Mouse (Mus musculus) forebrain, embryonic 13.5 days (tissue): ENCODE results near the gene 6030408B16Rik. TPM values are rescaled to one million over a fixed set of nuclear protein-coding genes. Genes with fewer than 3 reads are reported as not detected.

Experiments
- ATAC-seq: fragments of 200-750 bp; cut with Nextera tagmentation; 2 replicates; pipeline ENCODE4 v1.8.0; 2017
- H3K27ac ChIP-seq: fragments of 300-500 bp; sonication (generic); 2 replicates; pipeline ENCODE4 v1.5.1; 2015; ENCODE audit warnings: inconsistent platforms, mild to moderate bottlenecking, moderate library complexity
- H3K27me3 ChIP-seq: fragments of 300-500 bp; sonication (generic); 2 replicates; pipeline ENCODE4 v1.6.1; 2015; ENCODE audit warnings: mild to moderate bottlenecking, inconsistent platforms
- H3K36me3 ChIP-seq: fragments of 300-500 bp; sonication (generic); 2 replicates; pipeline ENCODE4 v1.6.1; 2015; ENCODE audit warnings: mild to moderate bottlenecking, inconsistent platforms; ENCODE audit not compliant: poor library complexity, severe bottlenecking
- H3K4me1 ChIP-seq: fragments of 300-500 bp; sonication (generic); 2 replicates; pipeline ENCODE4 v1.6.1; 2015; ENCODE audit warnings: inconsistent platforms
- H3K4me2 ChIP-seq: fragments of 300-500 bp; sonication (generic); 2 replicates; pipeline ENCODE4 v1.6.1; 2015; ENCODE audit warnings: inconsistent platforms, mild to moderate bottlenecking, moderate library complexity
- H3K4me3 ChIP-seq: fragments of 300-500 bp; sonication (generic); 2 replicates; pipeline ENCODE4 v1.5.1; 2015; ENCODE audit warnings: mild to moderate bottlenecking, inconsistent platforms
- H3K9ac ChIP-seq: fragments of 300-500 bp; sonication (generic); 2 replicates; pipeline ENCODE4 v1.6.1; 2015; ENCODE audit warnings: mild to moderate bottlenecking, inconsistent platforms
- H3K9me3 ChIP-seq: fragments of 300-500 bp; sonication (generic); replicated peaks from 2 replicates; pipeline ENCODE4 v1.6.1; 2016; ENCODE audit warnings: inconsistent platforms
- WGBS: fragments of 180-500 bp; shearing (Covaris S2); methylation state at CpG from one replicate; pipeline ENCODE4 v1.1.7; 2015; 5-methylcytosine and 5-hydroxymethylcytosine counted together
- polyA plus RNA-seq: library from polyadenylated mRNA; unstranded; fragments of >200 nt; fragmentation: Nextera tagmentation; extraction: Ambion mirVana; gene quantifications from 2 replicates; pipeline ENCODE4 v1.2.1, GENCODE M21; 2015

Gene 6030408B16Rik
- polyA plus RNA-seq, 1 experiment from 2014 or later = 0.23 TPM

- no peak overlapping the region for H3K9ac ChIP-seq
- H3K27me3 ChIP-seq = no peaks in the 10 kb centered on the region
- no peak overlapping the region for H3K4me3 ChIP-seq
- no peak overlapping the region for H3K4me2 ChIP-seq
- H3K9me3 ChIP-seq = no peaks in the 10 kb centered on the region
- H3K4me1 ChIP-seq = peaks cover 6% of the 10 kb centered on the region
- H3K36me3 ChIP-seq = peaks cover 62% of the 10 kb centered on the region
- ATAC-seq = no peak
- WGBS = 94% methylated on average over 15 of the region's 15 CpGs
- no peak overlapping the region for H3K27ac ChIP-seq
Observed at GRCm38 (mm10) chr15:101290354-101290753, 2.7 kb upstream of the 6030408B16Rik start.

- Histone ChIP-seq H3K9ac (no peak overlapping the region), H3K4me1 (no peaks in the 10 kb centered on the region), H3K9me3 (no peaks in the 10 kb centered on the region), H3K27me3 (no peaks in the 10 kb centered on the region), H3K27ac (no peak overlapping the region), H3K4me3 (no peak overlapping the region), H3K4me2 (no peak overlapping the region), H3K36me3 (peaks cover 55% of the 10 kb centered on the region)
- 89% methylated on average over 3 of the region's 3 CpGs for WGBS
- ATAC-seq = no peak
Observed at GRCm38 (mm10) chr15:101292012-101292411, 1.0 kb upstream of the 6030408B16Rik start.

- ATAC-seq = no peak
- H3K4me1 ChIP-seq = no peaks in the 10 kb centered on the region
- no peak overlapping the region for H3K4me2 ChIP-seq
- no peaks in the 10 kb centered on the region for H3K9me3 ChIP-seq
- 69% methylated on average over 16 of the region's 16 CpGs for WGBS
- peaks cover 32% of the 10 kb centered on the region for H3K36me3 ChIP-seq
- H3K4me3 ChIP-seq = no peak overlapping the region
- no peaks in the 10 kb centered on the region for H3K27me3 ChIP-seq
- no peak overlapping the region for H3K9ac ChIP-seq
- H3K27ac ChIP-seq = no peak overlapping the region
Observed at GRCm38 (mm10) chr15:101294028-101294894, 1.2 kb downstream of the 6030408B16Rik start.

- Histone ChIP-seq H3K4me3 (no peak overlapping the region), H3K27me3 (no peaks in the 10 kb centered on the region), H3K9ac (no peak overlapping the region), H3K4me2 (no peak overlapping the region), H3K27ac (no peak overlapping the region), H3K9me3 (no peaks in the 10 kb centered on the region), H3K36me3 (peaks cover 24% of the 10 kb centered on the region), H3K4me1 (no peaks in the 10 kb centered on the region)
- no peak for ATAC-seq
- 85% methylated on average over 7 of the region's 7 CpGs for WGBS
Observed at GRCm38 (mm10) chr15:101295106-101295505, 2.1 kb downstream of the 6030408B16Rik start.

- no peak overlapping the region for H3K27ac ChIP-seq
- peaks cover 19% of the 10 kb centered on the region for H3K36me3 ChIP-seq
- no peak overlapping the region for H3K9ac ChIP-seq
- H3K4me2 ChIP-seq = no peak overlapping the region
- H3K9me3 ChIP-seq = no peaks in the 10 kb centered on the region
- H3K4me3 ChIP-seq = no peak overlapping the region
- WGBS = 93% methylated on average over 10 of the region's 10 CpGs
- no peaks in the 10 kb centered on the region for H3K27me3 ChIP-seq
- H3K4me1 ChIP-seq = no peaks in the 10 kb centered on the region
- no peak for ATAC-seq
Observed at GRCm38 (mm10) chr15:101295616-101296015, 2.6 kb downstream of the 6030408B16Rik start.

GRCm38 (mm10) chr15:101296091-101296490 lies 3.1 kb downstream of the 6030408B16Rik start:
- Histone ChIP-seq H3K27me3 (no peaks in the 10 kb centered on the region), H3K4me1 (no peaks in the 10 kb centered on the region), H3K27ac (no peak overlapping the region), H3K4me3 (no peak overlapping the region), H3K9ac (no peak overlapping the region), H3K36me3 (peaks cover 14% of the 10 kb centered on the region), H3K4me2 (no peak overlapping the region), H3K9me3 (no peaks in the 10 kb centered on the region)
- WGBS = 90% methylated on average over 11 of the region's 11 CpGs
- ATAC-seq = no peak

GRCm38 (mm10) chr15:101297988-101298387 lies 5.0 kb downstream of the 6030408B16Rik start:
- no peaks in the 10 kb centered on the region for H3K27me3 ChIP-seq

GRCm38 (mm10) chr15:101298550-101298949 lies 5.5 kb downstream of the 6030408B16Rik start:
- ATAC-seq = no peak
- 17% methylated on average over 7 of the region's 7 CpGs for WGBS
- H3K27ac ChIP-seq = no peak overlapping the region
- no peak overlapping the region for H3K4me3 ChIP-seq
- no peaks in the 10 kb centered on the region for H3K27me3 ChIP-seq
- H3K9me3 ChIP-seq = no peaks in the 10 kb centered on the region
- no peaks in the 10 kb centered on the region for H3K4me1 ChIP-seq
- H3K4me2 ChIP-seq = peak overlapping the region; percentile 27; the same call in 1 of the 2 replicates
- no peaks in the 10 kb centered on the region for H3K36me3 ChIP-seq
- no peak overlapping the region for H3K9ac ChIP-seq

More at GRCm38 (mm10) chr15:101297988-101298387, 5.0 kb downstream of the 6030408B16Rik start:
- H3K36me3 ChIP-seq = no peaks in the 10 kb centered on the region
- ATAC-seq = no peak
- WGBS = 33% methylated on average over 7 of the region's 7 CpGs
- H3K27ac ChIP-seq = no peak overlapping the region
- H3K9me3 ChIP-seq = no peaks in the 10 kb centered on the region
- H3K4me2 ChIP-seq = no peak overlapping the region
- no peak overlapping the region for H3K9ac ChIP-seq
- H3K4me1 ChIP-seq = no peaks in the 10 kb centered on the region
- no peak overlapping the region for H3K4me3 ChIP-seq

- H3K4me1 ChIP-seq = no peaks in the 10 kb centered on the region
Observed at GRCm38 (mm10) chr15:101299480-101299960, 6.5 kb downstream of the 6030408B16Rik start.

GRCm38 (mm10) chr15:101300128-101300527 lies 7.1 kb downstream of the 6030408B16Rik start:
- Histone ChIP-seq H3K27ac (no peak overlapping the region), H3K9me3 (no peaks in the 10 kb centered on the region), H3K36me3 (no peaks in the 10 kb centered on the region), H3K4me3 (no peak overlapping the region), H3K4me2 (no peak overlapping the region), H3K27me3 (no peaks in the 10 kb centered on the region), H3K4me1 (no peaks in the 10 kb centered on the region), H3K9ac (no peak overlapping the region)
- no peak for ATAC-seq
- WGBS = 70% methylated on average over 6 of the region's 6 CpGs

More at GRCm38 (mm10) chr15:101299480-101299960, 6.5 kb downstream of the 6030408B16Rik start:
- Histone ChIP-seq H3K4me3 (no peak overlapping the region), H3K27ac (no peak overlapping the region), H3K9me3 (no peaks in the 10 kb centered on the region), H3K4me2 (no peak overlapping the region), H3K36me3 (no peaks in the 10 kb centered on the region), H3K9ac (no peak overlapping the region), H3K27me3 (no peaks in the 10 kb centered on the region)
- 85% methylated on average over 14 of the region's 14 CpGs for WGBS
- ATAC-seq = no peak

GRCm38 (mm10) chr15:101302201-101302600 lies 9.2 kb downstream of the 6030408B16Rik start:
- no peak for ATAC-seq
- Histone ChIP-seq H3K4me1 (no peaks in the 10 kb centered on the region), H3K27me3 (no peaks in the 10 kb centered on the region), H3K9me3 (no peaks in the 10 kb centered on the region), H3K4me2 (no peak overlapping the region), H3K36me3 (no peaks in the 10 kb centered on the region), H3K9ac (no peak overlapping the region), H3K27ac (no peak overlapping the region), H3K4me3 (no peak overlapping the region)
- WGBS = 82% methylated on average over 3 of the region's 3 CpGs

GRCm38 (mm10) chr15:101303830-101304229 lies 10.8 kb downstream of the 6030408B16Rik start:
- H3K27me3 ChIP-seq = no peaks in the 10 kb centered on the region
- H3K4me1 ChIP-seq = no peaks in the 10 kb centered on the region
- H3K36me3 ChIP-seq = no peaks in the 10 kb centered on the region
- ATAC-seq = no peak
- H3K27ac ChIP-seq = no peak overlapping the region
- H3K4me2 ChIP-seq = no peak overlapping the region
- 89% methylated on average over 4 of the region's 4 CpGs for WGBS
- no peak overlapping the region for H3K4me3 ChIP-seq
- H3K9me3 ChIP-seq = no peaks in the 10 kb centered on the region
- H3K9ac ChIP-seq = no peak overlapping the region
